Mouse (Mus musculus): ENCODE data around the gene Tmem259. TPM values are rescaled to one million over a fixed set of nuclear protein-coding genes. Genes with fewer than 3 reads are reported as not detected.

Gene Tmem259
- polyA plus RNA-seq, 2 experiments, result 5.9 to 59.7 TPM

DNA sequence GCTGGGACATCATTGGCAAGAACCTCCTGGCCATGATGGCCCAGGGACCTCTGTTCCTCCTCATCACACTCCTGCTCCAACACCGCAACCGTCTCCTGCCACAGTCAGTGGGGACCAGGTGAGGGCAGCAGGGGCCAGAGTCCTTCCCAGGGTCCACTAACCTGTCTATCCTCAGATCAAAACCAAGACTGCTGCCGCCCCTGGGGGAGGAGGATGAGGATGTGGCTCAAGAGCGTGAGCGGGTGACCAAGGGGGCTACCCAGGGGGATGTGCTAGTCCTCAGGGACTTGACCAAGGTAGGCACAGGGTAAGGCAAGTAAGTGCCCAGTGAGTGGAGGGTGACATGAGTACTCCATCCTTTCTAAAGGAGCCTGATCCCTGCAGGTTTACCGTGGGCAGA is 27.6 kb upstream of the Tmem259 start:
- no peak for DNase-seq (ENCODE audit: low read depth in 3 of 3, low spot score in 3 of 3)
- H3K4me1 ChIP-seq (replicated peaks; ENCODE audit: control insufficient read depth in 2 of 2, insufficient read depth in 2 of 2, low read length in 1 of 2), result peaks cover under 1 to 5% of the 10 kb centered on the region in 2 experiments; a peak in 2 of 4 replicates
- H3K27ac ChIP-seq, result no peak overlapping the region
- H3K36me3 ChIP-seq (replicated peaks; ENCODE audit: control insufficient read depth, insufficient read depth, low read depth), result peaks cover 67% of the 10 kb centered on the region
- no peak overlapping the region for H3K4me2 ChIP-seq (ENCODE audit: low read depth)
- no peak overlapping the region for H3K9ac ChIP-seq (replicated peaks)
- no peak for ATAC-seq (ENCODE audit: insufficient read depth)
- H3K27me3 ChIP-seq (ENCODE audit: control insufficient read depth, insufficient read depth, low read length), result no peaks in the 10 kb centered on the region
- peaks cover 15% of the 10 kb centered on the region for H3K9me3 ChIP-seq (ENCODE audit: control insufficient read depth, low read length)
- no peak for TF ChIP-seq CTCF (IDR thresholded peaks at IDR 0.05; ENCODE audit: low read depth)
- TF ChIP-seq EP300 (IDR thresholded peaks at IDR 0.05; ENCODE audit: low read depth), result no peak
- 86% methylated on average over 6 of the region's 6 CpGs for WGBS (ENCODE audit: insufficient replicate concordance)
- no peak overlapping the region for H3K4me3 ChIP-seq (ENCODE audit: insufficient read depth in 1 of 2, low read depth in 2 of 2, low read length in 2 of 2)

DNA sequence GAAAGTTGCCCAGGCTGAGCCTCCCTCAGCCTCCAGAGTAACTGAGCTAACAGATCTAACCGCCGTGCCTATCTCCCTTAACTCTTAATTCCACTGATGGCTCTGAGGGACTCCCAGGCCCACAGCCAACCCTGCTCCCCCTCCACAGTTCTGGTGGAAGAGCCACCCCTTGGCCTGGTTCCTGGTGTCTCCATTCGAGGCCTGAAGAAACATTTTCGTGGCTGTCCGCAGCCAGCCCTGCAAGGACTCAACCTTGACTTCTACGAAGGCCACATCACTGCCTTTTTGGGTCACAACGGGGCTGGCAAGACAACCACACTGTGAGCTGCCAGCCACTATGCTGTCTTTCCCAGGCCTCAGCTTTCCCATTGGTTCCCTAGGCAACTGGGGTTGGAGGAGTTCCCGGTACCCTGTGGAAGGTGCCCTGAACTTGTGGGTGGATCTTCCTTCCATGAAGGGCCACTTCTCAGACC is 20.1 kb upstream of the Tmem259 start:
- Histone ChIP-seq H3K4me2 (ENCODE audit: low read depth) (no peak overlapping the region), H3K9me3 (ENCODE audit: control insufficient read depth, low read length) (no peaks in the 10 kb centered on the region), H3K27ac (no peak overlapping the region), H3K27me3 (ENCODE audit: control insufficient read depth, insufficient read depth, low read length) (no peaks in the 10 kb centered on the region), H3K4me3 (ENCODE audit: insufficient read depth in 1 of 2, low read depth in 2 of 2, low read length in 2 of 2) (no peak overlapping the region), H3K4me1 (replicated peaks; ENCODE audit: control insufficient read depth in 2 of 2, insufficient read depth in 2 of 2, low read length in 1 of 2) (peaks cover 21 to 29% of the 10 kb centered on the region in 2 experiments), H3K9ac (replicated peaks) (no peak overlapping the region), H3K36me3 (replicated peaks; ENCODE audit: control insufficient read depth, insufficient read depth, low read depth) (peaks cover 42% of the 10 kb centered on the region)
- no peak for TF ChIP-seq CTCF (IDR thresholded peaks at IDR 0.05; ENCODE audit: low read depth)
- TF ChIP-seq EP300 (IDR thresholded peaks at IDR 0.05; ENCODE audit: low read depth), result no peak
- ATAC-seq (ENCODE audit: insufficient read depth) (no peak), DNase-seq (ENCODE audit: low read depth in 3 of 3, low spot score in 3 of 3) (no peak)
- WGBS (ENCODE audit: insufficient replicate concordance), result 63% methylated on average over 8 of the region's 8 CpGs

DNA sequence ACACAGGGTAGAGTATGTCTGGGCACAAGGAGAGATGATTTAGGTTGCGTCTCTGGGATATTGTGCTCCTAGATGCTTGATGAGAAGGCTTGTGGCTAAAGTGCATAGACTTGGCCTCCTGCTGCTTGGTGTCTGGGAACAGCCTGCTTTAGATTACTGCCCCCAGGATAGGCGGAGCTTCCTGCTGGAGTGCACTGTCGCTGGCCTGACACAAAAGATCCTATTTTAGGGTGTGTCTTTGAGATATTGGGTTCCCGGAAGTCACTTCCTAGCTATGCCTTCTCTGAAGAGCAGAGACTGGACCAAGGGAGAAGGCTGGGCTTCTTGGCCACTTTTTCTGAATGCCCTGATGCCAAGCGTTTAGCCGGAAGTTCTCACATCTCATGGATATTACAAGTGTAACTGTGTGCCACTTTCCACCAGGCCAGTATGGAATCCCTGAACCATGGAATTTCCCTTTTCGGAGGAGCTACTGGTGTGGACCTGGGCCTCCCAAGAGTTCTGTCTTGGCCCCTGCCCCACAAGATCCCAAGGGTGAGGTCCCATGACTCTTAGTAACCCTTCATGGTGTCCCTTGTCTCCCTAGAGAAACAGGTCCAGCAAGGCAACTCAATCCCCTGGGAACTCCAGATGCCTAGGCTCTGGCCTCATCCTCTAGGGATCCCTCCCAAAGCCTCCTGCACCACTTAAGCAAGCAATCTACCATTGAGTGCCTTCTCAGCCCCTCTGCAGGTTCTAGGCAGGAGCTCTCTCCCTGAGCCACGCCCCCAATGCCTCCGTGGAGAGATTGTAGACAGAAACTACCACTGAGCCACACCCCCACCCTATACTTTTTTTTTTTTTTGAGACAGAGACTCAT is 19.5 kb upstream of the Tmem259 start:
- no peak for TF ChIP-seq EP300 (IDR thresholded peaks at IDR 0.05; ENCODE audit: low read depth)
- TF ChIP-seq CTCF (IDR thresholded peaks at IDR 0.05; ENCODE audit: low read depth), result no peak
- DNase-seq (ENCODE audit: low read depth in 3 of 3, low spot score in 3 of 3), result peak in 1 of 3 experiments; percentile 52
- peaks cover 21 to 29% of the 10 kb centered on the region in 2 experiments for H3K4me1 ChIP-seq (replicated peaks; ENCODE audit: control insufficient read depth in 2 of 2, insufficient read depth in 2 of 2, low read length in 1 of 2)
- peak; percentile 55 for ATAC-seq (ENCODE audit: insufficient read depth)
- 34% methylated on average over 9 of the region's 9 CpGs for WGBS (ENCODE audit: insufficient replicate concordance)
- no peak overlapping the region for H3K9ac ChIP-seq (replicated peaks)
- no peak overlapping the region for H3K4me3 ChIP-seq (ENCODE audit: insufficient read depth in 1 of 2, low read depth in 2 of 2, low read length in 2 of 2)
- H3K9me3 ChIP-seq (ENCODE audit: control insufficient read depth, low read length), result no peaks in the 10 kb centered on the region
- H3K27me3 ChIP-seq (ENCODE audit: control insufficient read depth, insufficient read depth, low read length), result no peaks in the 10 kb centered on the region
- peaks cover 40% of the 10 kb centered on the region for H3K36me3 ChIP-seq (replicated peaks; ENCODE audit: control insufficient read depth, insufficient read depth, low read depth)
- peak overlapping the region; percentile 32 for H3K4me2 ChIP-seq (ENCODE audit: low read depth)
- peak overlapping the region; percentile 17; the same call in 1 of the 2 replicates for H3K27ac ChIP-seq

DNA sequence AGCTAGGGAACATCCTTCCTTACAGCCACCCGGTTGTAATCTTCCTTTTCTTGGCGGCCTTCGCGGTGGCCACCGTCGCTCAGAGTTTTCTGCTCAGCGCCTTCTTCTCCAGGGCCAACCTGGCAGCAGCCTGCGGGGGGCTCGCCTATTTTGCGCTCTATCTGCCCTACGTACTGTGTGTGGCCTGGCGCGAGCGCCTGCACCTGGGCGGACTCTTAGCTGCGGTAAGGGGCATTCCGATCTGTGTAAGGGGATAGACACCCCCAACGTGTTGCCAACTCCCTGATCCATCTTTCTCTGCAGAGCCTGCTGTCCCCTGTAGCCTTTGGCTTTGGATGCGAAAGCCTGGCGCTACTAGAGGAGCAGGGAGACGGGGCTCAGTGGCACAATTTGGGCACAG is 18.7 kb upstream of the Tmem259 start:
- Histone ChIP-seq H3K4me2 (ENCODE audit: low read depth) (no peak overlapping the region; the same call in 1 of the 2 replicates), H3K9ac (replicated peaks) (no peak overlapping the region), H3K27ac (no peak overlapping the region), H3K36me3 (replicated peaks; ENCODE audit: control insufficient read depth, insufficient read depth, low read depth) (peaks cover 34% of the 10 kb centered on the region), H3K27me3 (ENCODE audit: control insufficient read depth, insufficient read depth, low read length) (no peaks in the 10 kb centered on the region), H3K4me1 (replicated peaks; ENCODE audit: control insufficient read depth in 2 of 2, insufficient read depth in 2 of 2, low read length in 1 of 2) (peaks cover 24 to 31% of the 10 kb centered on the region in 2 experiments), H3K9me3 (ENCODE audit: control insufficient read depth, low read length) (no peaks in the 10 kb centered on the region), H3K4me3 (ENCODE audit: insufficient read depth in 1 of 2, low read depth in 2 of 2, low read length in 2 of 2) (no peak overlapping the region)
- no peak for TF ChIP-seq EP300 (IDR thresholded peaks at IDR 0.05; ENCODE audit: low read depth)
- no peak for TF ChIP-seq CTCF (IDR thresholded peaks at IDR 0.05; ENCODE audit: low read depth)
- no peak for DNase-seq (ENCODE audit: low read depth in 3 of 3, low spot score in 3 of 3)
- no peak for ATAC-seq (ENCODE audit: insufficient read depth)
- WGBS (ENCODE audit: insufficient replicate concordance), result 62% methylated on average over 21 of the region's 21 CpGs

DNA sequence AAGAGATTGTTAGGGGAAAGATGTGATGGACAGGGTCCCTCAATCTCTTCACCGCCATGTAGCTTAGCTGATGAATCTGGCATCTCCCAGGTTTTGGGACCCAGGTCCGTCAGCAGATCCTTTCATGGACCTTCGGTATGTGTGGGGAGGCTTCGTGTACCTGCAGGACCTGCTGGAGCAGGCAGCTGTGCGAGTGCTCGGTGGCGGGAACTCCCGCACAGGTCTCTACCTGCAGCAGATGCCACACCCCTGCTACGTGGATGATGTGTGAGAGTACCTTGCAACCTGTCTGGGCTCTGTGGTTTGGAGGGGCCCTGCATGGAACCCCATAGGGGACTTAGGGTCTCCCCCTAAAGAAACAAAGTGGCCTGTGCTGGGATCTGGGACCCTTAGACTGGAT is 17.8 kb upstream of the Tmem259 start:
- Histone ChIP-seq H3K36me3 (replicated peaks; ENCODE audit: control insufficient read depth, insufficient read depth, low read depth) (peaks cover 26% of the 10 kb centered on the region), H3K27me3 (ENCODE audit: control insufficient read depth, insufficient read depth, low read length) (no peaks in the 10 kb centered on the region), H3K9ac (replicated peaks) (no peak overlapping the region), H3K4me2 (ENCODE audit: low read depth) (no peak overlapping the region), H3K4me1 (replicated peaks; ENCODE audit: control insufficient read depth in 2 of 2, insufficient read depth in 2 of 2, low read length in 1 of 2) (peaks cover 24 to 31% of the 10 kb centered on the region in 2 experiments), H3K4me3 (ENCODE audit: insufficient read depth in 1 of 2, low read depth in 2 of 2, low read length in 2 of 2) (no peak overlapping the region), H3K9me3 (ENCODE audit: control insufficient read depth, low read length) (no peaks in the 10 kb centered on the region), H3K27ac (no peak overlapping the region)
- ATAC-seq (ENCODE audit: insufficient read depth) (no peak), DNase-seq (ENCODE audit: low read depth in 3 of 3, low spot score in 3 of 3) (no peak)
- TF ChIP-seq CTCF (IDR thresholded peaks at IDR 0.05; ENCODE audit: low read depth) (no peak), EP300 (IDR thresholded peaks at IDR 0.05; ENCODE audit: low read depth) (no peak)
- WGBS (ENCODE audit: insufficient replicate concordance), result 88% methylated on average over 9 of the region's 9 CpGs
